20 mouse cellular contexts compared by ENCODE assay signal in genomic region chr3:96065147-96065546, GRCm38 (mm10). TPM values are rescaled to one million over a fixed set of nuclear protein-coding genes. Genes with fewer than 3 reads are reported as not detected.
DNase-seq lines count a peak whose midpoint lies in the region; ATAC-seq lines count a peak whose summit lies in the region.
"Had no signal": no experiment of that assay in that cellular context is flagged by ENCODE, and none has a peak within 500 bp of the region (broad histone marks: within the 10 kb centered on the region; RNA-seq: fewer than 3 reads in every experiment).

No protein-coding gene starts in this region.

- no peak overlapping the region for H3K27ac ChIP-seq in heart, embryonic 10.5 days
- no peak overlapping the region for H3K27ac ChIP-seq in liver, embryonic 11.5 days (ENCODE audit: low read depth, low read length)
- H3K27ac ChIP-seq in liver, embryonic 12.5 days, result no peak overlapping the region
- H3K27ac ChIP-seq: forebrain, embryonic 12.5 days; heart, embryonic 13.5 days; limb, embryonic 13.5 days; macrophage; midbrain, embryonic 12.5 days had no signal

- 38% methylated on average over 4 of the region's 4 CpGs for WGBS in heart, embryonic 10.5 days
- WGBS in liver, embryonic 11.5 days, result 48% methylated on average over 4 of the region's 4 CpGs
- 46% methylated on average over 4 of the region's 4 CpGs for WGBS in liver, embryonic 12.5 days (ENCODE audit: insufficient replicate concordance)

- no peaks in the 10 kb centered on the region; the same call in 1 of the 2 replicates for H3K4me1 ChIP-seq in heart, embryonic 10.5 days
- H3K4me1 ChIP-seq in liver, embryonic 11.5 days (replicated peaks; ENCODE audit: control insufficient read depth, insufficient read depth, low read length), result no peaks in the 10 kb centered on the region
- H3K4me1 ChIP-seq in liver, embryonic 12.5 days, result peaks cover 14% of the 10 kb centered on the region
- H3K4me1 ChIP-seq: forebrain, embryonic 12.5 days; midbrain, embryonic 12.5 days had no signal

- H3K36me3 ChIP-seq in heart, embryonic 10.5 days, result no peaks in the 10 kb centered on the region
- no peaks in the 10 kb centered on the region for H3K36me3 ChIP-seq in liver, embryonic 11.5 days (ENCODE audit: control insufficient read depth, insufficient read depth, low read length)
- H3K36me3 ChIP-seq in liver, embryonic 12.5 days, result no peaks in the 10 kb centered on the region
- H3K36me3 ChIP-seq: forebrain, embryonic 12.5 days; G1E; heart, embryonic 13.5 days; limb, embryonic 13.5 days; midbrain, embryonic 12.5 days had no signal

- peak; percentile 58 for DNase-seq in heart, embryonic 10.5 days (ENCODE audit: low spot score)
- no peak for DNase-seq in heart, postnatal 25 days (ENCODE audit: low spot score)
- DNase-seq in liver, embryonic 11.5 days (ENCODE audit: low spot score), result peak; percentile 12
- peak; percentile 19 for DNase-seq in NIH3T3 (ENCODE audit: low read depth)
- peak; percentile 22 for DNase-seq in mesoderm, embryonic 11.5 days (ENCODE audit: low read depth, low spot score)
- DNase-seq in left cerebral cortex, postnatal 14 days (ENCODE audit: low spot score in 2 of 2), result no peak
- DNase-seq: adrenal gland, postnatal 10 days; cerebellum, adult 11 months; gastrocnemius, postnatal 25 days; kidney, postnatal 10 days; liver, postnatal 0 days; retina, postnatal 1 day; thymus, adult 18-20 months had no signal

- H3K27me3 ChIP-seq in heart, embryonic 10.5 days (ENCODE audit: insufficient read depth, poor library complexity, severe bottlenecking), result no peaks in the 10 kb centered on the region
- no peaks in the 10 kb centered on the region for H3K27me3 ChIP-seq in liver, embryonic 11.5 days (replicated peaks; ENCODE audit: control insufficient read depth, insufficient read depth, low read length)
- H3K27me3 ChIP-seq in liver, embryonic 12.5 days (replicated peaks), result no peaks in the 10 kb centered on the region
- H3K27me3 ChIP-seq: forebrain, embryonic 12.5 days; heart, embryonic 13.5 days; limb, embryonic 13.5 days; midbrain, embryonic 12.5 days had no signal

- no peak overlapping the region for H3K4me3 ChIP-seq in heart, embryonic 10.5 days
- no peak overlapping the region for H3K4me3 ChIP-seq in liver, embryonic 11.5 days (ENCODE audit: low read depth, low read length)
- H3K4me3 ChIP-seq in liver, embryonic 12.5 days, result no peak overlapping the region
- H3K4me3 ChIP-seq: forebrain, embryonic 12.5 days; midbrain, embryonic 12.5 days had no signal

- intact Hi-C loops in heart, postnatal 25 days (cut with DNase I), result loop anchor here (5.0 kb wide), 2 partner anchors 37 to 147 kb away; partner anchors contain the start of gene Otud7b
- intact Hi-C loops in left cerebral cortex, postnatal 14 days (cut with DNase I), result loop anchor here (10.0 kb wide), 1 partner anchor 160 kb away; the partner anchor contains the start of genes Hist2h2ac and Hist2h2be

- no peak overlapping the region for H3K9ac ChIP-seq in liver, embryonic 11.5 days (ENCODE audit: low read depth, low read length)
- H3K9ac ChIP-seq in liver, embryonic 12.5 days, result no peak overlapping the region
- H3K9ac ChIP-seq: forebrain, embryonic 12.5 days; limb, embryonic 13.5 days; liver, postnatal 0 days; midbrain, embryonic 12.5 days had no signal

- H3K9me3 ChIP-seq in heart, embryonic 10.5 days, result no peaks in the 10 kb centered on the region
- H3K9me3 ChIP-seq in liver, embryonic 11.5 days (ENCODE audit: control insufficient read depth, low read length), result no peaks in the 10 kb centered on the region
- H3K9me3 ChIP-seq in liver, embryonic 12.5 days (replicated peaks), result no peaks in the 10 kb centered on the region
- H3K9me3 ChIP-seq: forebrain, embryonic 12.5 days; G1E; heart, embryonic 13.5 days; limb, embryonic 13.5 days; midbrain, embryonic 12.5 days had no signal

- no peak for ATAC-seq in liver, embryonic 11.5 days (replicated peaks; ENCODE audit: low FRiP score)
- no peak for ATAC-seq in liver, embryonic 12.5 days
- ATAC-seq: liver, postnatal 0 days had no signal

- H3K4me2 ChIP-seq in liver, embryonic 11.5 days, result no peak overlapping the region
- H3K4me2 ChIP-seq in liver, embryonic 12.5 days, result no peak overlapping the region
- H3K4me2 ChIP-seq: midbrain, embryonic 12.5 days had no signal

RNA-seq across cellular contexts. Expression of gene Vps45, which starts 6.9 kb away (rescaled TPM):
- polyA plus RNA-seq in heart, embryonic 10.5 days (2016; fragmentation: Nextera tagmentation; extraction: Ambion mirVana), result 26.1 and 30.6 TPM in 2 replicates
- total RNA-seq in heart, postnatal 25 days (2021), result 10 to 100 TPM; 20.5 to 26.0 TPM
- polyA plus RNA-seq in liver, embryonic 11.5 days (2014; fragmentation: Nextera tagmentation; extraction: Ambion mirVana), result 17.4 and 18.5 TPM in 2 replicates
- 17.6 and 18.6 TPM in 2 replicates for polyA plus RNA-seq in liver, embryonic 12.5 days (2016; fragmentation: Nextera tagmentation; extraction: Ambion mirVana)
- total RNA-seq in left cerebral cortex, postnatal 14 days (2021), result 10 to 100 TPM; 34.3 to 37.3 TPM

RNA-seq across cellular contexts. Expression of gene Otud7b, which starts 39.2 kb away (rescaled TPM):
- polyA plus RNA-seq in heart, embryonic 10.5 days (2016; fragmentation: Nextera tagmentation; extraction: Ambion mirVana), result 15.2 and 16.1 TPM in 2 replicates
- total RNA-seq in heart, postnatal 25 days (2021), result 10 to 100 TPM; 52.2 to 54.5 TPM
- polyA plus RNA-seq in liver, embryonic 11.5 days (2014; fragmentation: Nextera tagmentation; extraction: Ambion mirVana), result 7.1 and 7.9 TPM in 2 replicates
- polyA plus RNA-seq in liver, embryonic 12.5 days (2016; fragmentation: Nextera tagmentation; extraction: Ambion mirVana), result 10.8 and 12.7 TPM in 2 replicates
- 10 to 100 TPM; 18.2 to 22.3 TPM for total RNA-seq in left cerebral cortex, postnatal 14 days (2021)

Comparison
In these comparisons a context has a peak if more than half of its experiments do, and no peak if none do; other contexts are left out.
1. DNase-seq: peak in heart, embryonic 10.5 days (single experiment), liver, embryonic 11.5 days (single experiment), NIH3T3 (single experiment) and mesoderm, embryonic 11.5 days (single experiment); none in heart, postnatal 25 days (single experiment) and left cerebral cortex, postnatal 14 days (0 of 2).